Mouse (Mus musculus) ovary, postnatal 36 days (tissue): Measurements from ENCODE around the gene Slc39a3.

Source experiments
- DNase-seq: peaks from one replicate; pipeline ENCODE4 v3.0.0; 2022; ENCODE audit warnings: low spot score, mixed read lengths

The Slc39a3 gene

DNA sequence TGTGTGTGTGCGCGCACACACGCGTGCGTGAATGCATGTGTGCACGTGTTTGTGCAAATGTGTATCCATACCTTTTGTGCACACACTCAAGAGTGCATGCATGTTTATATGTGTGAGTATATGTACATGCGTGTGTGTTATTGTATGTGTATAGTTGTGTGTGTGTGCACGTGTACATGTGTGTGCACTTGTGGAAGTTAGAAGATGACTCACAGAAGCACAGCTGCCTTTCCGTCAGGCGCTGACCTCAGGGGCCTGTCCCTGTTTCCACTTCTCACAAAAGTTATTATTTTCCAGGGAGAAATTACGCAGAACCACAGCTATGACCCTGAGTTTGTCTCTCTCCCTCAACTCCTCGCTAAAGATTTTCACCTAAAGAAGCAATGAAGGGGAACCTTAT lies 53.0 kb downstream of the Slc39a3 start:
- no peak for DNase-seq

DNA sequence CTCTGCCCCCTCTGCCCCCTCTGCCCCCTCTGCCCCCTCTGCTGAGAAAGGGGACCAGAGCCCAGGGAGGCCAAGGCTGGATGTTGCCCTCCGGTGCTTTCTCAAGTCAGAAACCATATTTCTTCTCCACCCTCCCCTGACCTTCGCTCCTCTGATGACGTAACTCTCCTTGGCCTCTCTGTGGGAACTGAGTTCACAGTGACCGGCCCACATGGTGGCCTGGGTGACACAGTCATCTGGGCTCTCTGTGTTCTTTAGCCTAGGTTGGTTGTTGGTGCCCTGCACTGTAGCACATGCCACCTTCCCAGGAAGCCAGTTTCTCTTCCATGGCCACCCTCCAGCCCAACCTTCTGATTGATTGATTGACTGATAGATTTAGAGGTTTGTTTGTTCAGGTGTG lies 54.8 kb downstream of the Slc39a3 start:
- DNase-seq = no peak

- DNase-seq = no peak
These were observed 55.6 kb downstream of the Slc39a3 start for GRCm38 (mm10) chr10:80981564-80982112.
